Mouse (Mus musculus): ENCODE measurements around the gene Mst1r. TPM values are rescaled to one million over a fixed set of nuclear protein-coding genes. Genes with fewer than 3 reads are reported as not detected.

Mst1r gene
- total RNA-seq, 2 experiments from 2014 or later = 2.2 to 3.6 TPM

DNA sequence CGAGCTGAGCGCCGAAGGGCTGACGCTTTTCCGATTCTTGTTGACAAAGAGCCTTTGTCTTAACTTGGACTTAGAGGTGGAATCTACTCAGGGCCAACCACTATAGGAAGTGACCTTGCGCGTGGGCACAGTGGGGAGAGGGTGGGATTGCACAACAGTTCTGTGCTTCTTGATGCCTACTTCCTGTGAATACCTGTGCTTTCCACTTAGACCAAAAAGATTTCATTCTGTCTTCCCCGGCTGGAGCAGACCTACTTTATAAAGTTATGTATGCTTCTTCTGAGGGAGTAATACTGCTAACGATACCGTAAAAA, 43.2 kb downstream of the Mst1r start, which contains the start of gene Traip:
Gene Traip, plus strand, starts transcription at position 215 of the 314 bp plus-strand sequence.
- DNase-seq = no peak
- intact Hi-C loops (cut with DNase I) = no loop called here

GRCm38 (mm10) chr9:107950460-107951355, 44.0 kb downstream of the Mst1r start:
- DNase-seq = peak; percentile 94
- intact Hi-C loops (cut with DNase I) = no loop called here

GRCm38 (mm10) chr9:107955613-107956289, 49.1 kb downstream of the Mst1r start:
- DNase-seq = no peak
- intact Hi-C loops (cut with DNase I) = no loop called here

DNA sequence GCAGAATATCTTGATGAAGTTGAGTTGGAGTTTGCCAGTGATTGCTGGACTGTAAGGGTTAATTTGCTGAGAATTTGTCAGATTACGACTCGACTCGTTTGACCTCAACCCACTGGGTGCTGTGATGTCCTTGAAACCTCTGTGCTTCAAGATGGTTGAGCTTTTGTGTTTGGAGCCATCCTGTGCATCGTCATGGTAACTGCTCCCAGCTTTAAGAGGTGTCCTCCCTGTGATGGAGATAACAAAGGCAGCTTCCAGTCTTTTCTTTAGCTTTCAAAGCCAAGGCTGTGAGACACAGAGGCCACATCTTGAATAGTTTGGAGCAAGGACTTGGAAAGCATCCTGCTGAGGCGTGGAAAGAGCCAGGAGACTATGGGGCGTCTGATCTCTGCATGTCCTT, 50.5 kb downstream of the Mst1r start:
- DNase-seq = no peak
- intact Hi-C loops (cut with DNase I) = no loop called here

- intact Hi-C loops (cut with DNase I) = loop anchor here (5.0 to 10.0 kb wide), 2 partner anchors 58 to 95 kb away; partner anchors contain the start of gene Amigo3
- DNase-seq = no peak
Measured at GRCm38 (mm10) chr9:107959896-107960295, 53.2 kb downstream of the Mst1r start.

- DNase-seq = no peak
- intact Hi-C loops (cut with DNase I) = loop anchor here (5.0 to 10.0 kb wide), 2 partner anchors 59 to 94 kb away; partner anchors contain the start of gene Amigo3
Measured at GRCm38 (mm10) chr9:107960928-107961327, 54.3 kb downstream of the Mst1r start.

- intact Hi-C loops (cut with DNase I) = loop anchor here (5.0 to 10.0 kb wide), 2 partner anchors 59 to 93 kb away; partner anchors contain the start of gene Amigo3
- DNase-seq = peak; percentile 24
Measured at GRCm38 (mm10) chr9:107961351-107961762, 54.7 kb downstream of the Mst1r start.

- intact Hi-C loops (cut with DNase I) = loop anchor here (5.0 to 10.0 kb wide), 2 partner anchors 60 to 93 kb away; partner anchors contain the start of gene Amigo3
- peak; percentile 35 for DNase-seq
Measured at GRCm38 (mm10) chr9:107961881-107962280, 55.2 kb downstream of the Mst1r start.

- DNase-seq = no peak
- intact Hi-C loops (cut with DNase I) = loop anchor here (5.0 to 10.0 kb wide), 2 partner anchors 61 to 92 kb away; partner anchors contain the start of gene Amigo3
Measured at GRCm38 (mm10) chr9:107962916-107963315, 56.2 kb downstream of the Mst1r start.

DNA sequence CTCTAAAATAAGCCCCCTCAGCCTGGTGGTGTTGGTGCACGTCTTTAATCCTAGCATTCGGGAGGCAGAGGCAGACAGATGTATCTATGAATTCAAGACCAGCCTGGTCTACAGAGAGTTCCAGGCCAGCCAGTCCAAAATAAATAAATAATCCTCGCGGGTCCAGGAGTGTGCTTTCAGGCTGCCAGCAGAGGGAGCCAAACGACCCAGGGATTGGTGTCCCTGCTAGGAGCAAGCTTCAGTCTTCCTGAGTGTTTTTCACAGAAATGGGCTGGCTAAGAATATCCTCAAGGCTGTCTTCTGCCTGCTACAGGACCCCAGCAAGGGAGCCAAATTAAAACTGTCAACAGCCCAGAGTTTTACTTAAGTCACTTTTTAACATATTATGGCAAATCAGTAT, 57.0 kb downstream of the Mst1r start:
- intact Hi-C loops (cut with DNase I) = loop anchor here (5.0 to 10.0 kb wide), 2 partner anchors 61 to 91 kb away; partner anchors contain the start of gene Amigo3
- peak; percentile 85 for DNase-seq

GRCm38 (mm10) chr9:107964681-107965080, 58.0 kb downstream of the Mst1r start:
- intact Hi-C loops (cut with DNase I) = loop anchor here (5.0 to 10.0 kb wide), 2 partner anchors 62 to 90 kb away; partner anchors contain the start of gene Amigo3
- no peak for DNase-seq

- intact Hi-C loops (cut with DNase I) = loop anchor here (10.0 kb wide), 1 partner anchor 88 kb away; the partner anchor contains the start of gene Amigo3
Measured at GRCm38 (mm10) chr9:107966676-107967075, 60.0 kb downstream of the Mst1r start.

GRCm38 (mm10) chr9:107967437-107967836, 60.8 kb downstream of the Mst1r start:
- intact Hi-C loops (cut with DNase I) = loop anchor here (10.0 kb wide), 1 partner anchor 87 kb away; the partner anchor contains the start of gene Amigo3
- DNase-seq = no peak

More at GRCm38 (mm10) chr9:107966676-107967075, 60.0 kb downstream of the Mst1r start:
- no peak for DNase-seq

- intact Hi-C loops (cut with DNase I) = loop anchor here (10.0 kb wide), 1 partner anchor 86 kb away; the partner anchor contains the start of gene Amigo3
- DNase-seq = no peak
Measured at GRCm38 (mm10) chr9:107968531-107968930, 61.9 kb downstream of the Mst1r start.

Other genes with a start within 250 kb of the Mst1r start
- 10 to 100 TPM; 65.0 to 68.4 TPM for gene Slc38a3, start 237.3 kb upstream of the Mst1r start, total RNA-seq (2021)
- 1 to 10 TPM in 1 of 2 experiments, under 1 TPM in 1; 0.30 to 1.1 TPM for gene Gnat1, start 227.2 kb upstream of the Mst1r start, total RNA-seq (2021)
- gene Sema3f, start 196.4 kb upstream of the Mst1r start, total RNA-seq (2021) = 10 to 100 TPM; 44.6 to 52.6 TPM
- gene Rbm5, start 135.9 kb upstream of the Mst1r start, total RNA-seq (2021) = 100 to 1,000 TPM; 194 to 195 TPM
- 10 to 100 TPM; 73.4 to 79.0 TPM for gene Rbm6, start 33.6 kb upstream of the Mst1r start, total RNA-seq (2021)
- 10 to 100 TPM; 15.2 to 16.1 TPM for gene Mon1a, start 18.7 kb upstream of the Mst1r start, total RNA-seq (2021)
- gene Actl11, start 21.6 kb downstream of the Mst1r start, total RNA-seq (2021) = not detected
- gene Camkv, start 28.8 kb downstream of the Mst1r start, total RNA-seq (2021) = 100 to 1,000 TPM; 333 to 354 TPM
- 10 to 100 TPM; 21.2 to 21.3 TPM for gene Traip, start 43.3 kb downstream of the Mst1r start, total RNA-seq (2021)
- 1 to 10 TPM; 2.1 to 3.5 TPM for gene Uba7, start 68.6 kb downstream of the Mst1r start, total RNA-seq (2021)
- gene Gm20661, start 76.2 kb downstream of the Mst1r start, total RNA-seq (2021) = 1 to 10 TPM in 1 of 2 experiments, under 1 TPM in 1; 0.44 to 1.3 TPM
- gene Inka1, start 79.0 kb downstream of the Mst1r start, total RNA-seq (2021) = 10 to 100 TPM in 1 of 2 experiments, 1 to 10 TPM in 1; 9.4 to 10.4 TPM
- gene Cdhr4, start 85.6 kb downstream of the Mst1r start, total RNA-seq (2021) = 1 to 10 TPM; 1.0 to 2.3 TPM
- gene Gm20662, start 89.5 kb downstream of the Mst1r start, total RNA-seq (2021) = 1 to 10 TPM; 1.3 to 2.5 TPM
- gene Ip6k1, start 95.6 kb downstream of the Mst1r start, total RNA-seq (2021) = 100 to 1,000 TPM; 153 to 160 TPM
- 10 to 100 TPM; 15.2 to 15.5 TPM for gene Gmppb, start 142.4 kb downstream of the Mst1r start, total RNA-seq (2021)
- 1 to 10 TPM; 1.6 to 2.8 TPM for gene Amigo3, start 146.3 kb downstream of the Mst1r start, total RNA-seq (2021)
- gene Mst1, start 173.6 kb downstream of the Mst1r start, total RNA-seq (2021) = not detected
- gene Rnf123, start 176.5 kb downstream of the Mst1r start, total RNA-seq (2021) = 10 to 100 TPM; 92.5 to 93.8 TPM
- 10 to 100 TPM; 46.1 to 50.1 TPM for gene Apeh, start 187.7 kb downstream of the Mst1r start, total RNA-seq (2021)